Mouse (Mus musculus) heart, adult 2 months (tissue): ENCODE measurements around the gene Ly6g6e.

Source experiments
- CTCF ChIP-seq: fragments of 200-600 bp; IDR thresholded peaks from 2 replicates; pipeline ENCODE4 v1.8.1; 2022; ENCODE audit warnings: antibody characterized with exemption, mild to moderate bottlenecking, moderate library complexity
- EP300 ChIP-seq: fragments of 200-500 bp; IDR thresholded peaks from 2 replicates; pipeline ENCODE4 v1.6.1; 2011; ENCODE audit warnings: low read depth, low read length, control low read depth; ENCODE audit not compliant: insufficient read depth
- POLR2A ChIP-seq: fragments of 200-500 bp; IDR thresholded peaks from 2 replicates; pipeline ENCODE4 v1.6.1; 2011; ENCODE audit warnings: mild to moderate bottlenecking, low read depth, low read length, control low read depth; ENCODE audit not compliant: insufficient read depth

DNA sequence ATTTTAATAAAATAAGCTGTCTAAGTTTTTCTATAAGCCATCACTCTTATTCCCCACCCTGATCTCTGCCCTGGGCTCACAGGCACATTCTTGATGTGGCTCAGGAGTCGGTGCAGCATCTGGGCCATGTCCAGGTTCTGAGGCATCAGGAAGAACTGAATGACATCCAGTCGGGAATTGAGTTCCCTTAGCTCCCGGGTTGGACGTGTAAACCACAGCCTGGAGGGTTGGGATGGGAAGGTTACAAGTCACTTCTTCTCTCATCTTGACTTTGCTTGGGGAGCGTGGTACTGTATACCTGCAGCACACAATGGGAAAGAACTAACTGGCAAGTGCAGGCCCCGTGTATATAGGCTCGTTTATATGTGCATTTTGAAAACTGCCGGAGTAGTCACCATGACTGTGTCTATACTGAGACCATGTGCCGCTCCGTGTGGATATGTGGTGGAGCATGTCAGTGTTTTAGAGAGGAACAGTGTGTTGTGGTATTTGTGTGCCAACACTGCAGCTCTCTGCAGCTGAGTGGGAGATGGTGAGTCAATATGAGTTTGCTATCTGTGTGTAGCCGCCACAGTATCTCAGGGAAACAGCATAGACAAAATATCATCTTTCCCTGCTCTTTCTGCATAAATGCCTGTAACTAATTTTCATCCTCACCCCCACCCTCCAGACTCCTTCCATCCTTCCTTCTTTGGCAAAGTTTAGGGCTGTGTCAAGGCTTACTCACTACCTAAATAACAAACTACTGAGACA lies 37.4 kb upstream of the Ly6g6e start:
- TF ChIP-seq POLR2A (no peak), CTCF (no peak), EP300 (no peak)
